Mouse (Mus musculus) embryonic fibroblast, embryonic 13.5 days (primary cell): ENCODE measurements around the gene Trim15.

Experiments
- CTCF ChIP-seq: IDR thresholded peaks from 2 replicates; pipeline ENCODE4 v1.5.1; 2011; ENCODE audit warnings: mild to moderate bottlenecking, control low read depth, low read length, moderate library complexity, borderline replicate concordance; ENCODE audit not compliant: insufficient read depth
- POLR2A ChIP-seq: IDR thresholded peaks from 2 replicates; pipeline ENCODE4 v1.6.1; 2011; ENCODE audit warnings: low read depth, mild to moderate bottlenecking, control low read depth, low read length, moderate library complexity

GRCm38 (mm10) chr17:36844286-36844719, 22.7 kb downstream of the Trim15 start:
- TF ChIP-seq CTCF (no peak), POLR2A (no peak)
